Mouse (Mus musculus) liver, adult (tissue): ENCODE results near the gene Rgma.

Experiments used
- GATA4 ChIP-seq: IDR thresholded peaks from 2 replicates; pipeline ENCODE4 v1.6.1; 2014; ENCODE audit warnings: mild to moderate bottlenecking, low read length; ENCODE audit not compliant: insufficient replicate concordance

Rgma gene

DNA sequence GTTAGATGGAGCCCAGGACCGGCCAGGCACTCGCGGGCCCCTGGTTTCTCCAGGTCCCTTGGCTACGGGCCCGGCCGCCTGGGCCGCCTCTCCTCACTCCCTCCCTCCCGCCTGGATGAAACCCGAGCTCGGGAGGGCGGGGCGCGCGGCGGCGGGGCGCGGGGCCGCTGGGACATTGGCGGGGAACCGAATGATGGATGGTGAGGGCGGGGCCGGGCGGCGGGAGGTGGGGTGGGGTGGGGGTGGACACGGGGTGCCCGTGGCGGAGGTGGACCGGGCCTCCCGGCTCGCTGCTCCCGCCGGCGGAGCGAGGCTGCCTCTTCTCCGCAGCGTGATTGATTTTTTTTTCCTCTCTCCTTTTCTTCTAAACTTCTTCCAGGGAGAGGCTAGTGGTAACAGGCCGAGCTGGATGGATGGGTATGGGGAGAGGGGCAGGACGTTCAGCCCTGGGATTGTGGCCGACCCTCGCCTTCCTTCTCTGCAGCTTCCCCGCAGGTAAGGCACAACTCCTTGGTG, 15.8 kb downstream of the Rgma start:
- TF ChIP-seq GATA4: no peak

DNA sequence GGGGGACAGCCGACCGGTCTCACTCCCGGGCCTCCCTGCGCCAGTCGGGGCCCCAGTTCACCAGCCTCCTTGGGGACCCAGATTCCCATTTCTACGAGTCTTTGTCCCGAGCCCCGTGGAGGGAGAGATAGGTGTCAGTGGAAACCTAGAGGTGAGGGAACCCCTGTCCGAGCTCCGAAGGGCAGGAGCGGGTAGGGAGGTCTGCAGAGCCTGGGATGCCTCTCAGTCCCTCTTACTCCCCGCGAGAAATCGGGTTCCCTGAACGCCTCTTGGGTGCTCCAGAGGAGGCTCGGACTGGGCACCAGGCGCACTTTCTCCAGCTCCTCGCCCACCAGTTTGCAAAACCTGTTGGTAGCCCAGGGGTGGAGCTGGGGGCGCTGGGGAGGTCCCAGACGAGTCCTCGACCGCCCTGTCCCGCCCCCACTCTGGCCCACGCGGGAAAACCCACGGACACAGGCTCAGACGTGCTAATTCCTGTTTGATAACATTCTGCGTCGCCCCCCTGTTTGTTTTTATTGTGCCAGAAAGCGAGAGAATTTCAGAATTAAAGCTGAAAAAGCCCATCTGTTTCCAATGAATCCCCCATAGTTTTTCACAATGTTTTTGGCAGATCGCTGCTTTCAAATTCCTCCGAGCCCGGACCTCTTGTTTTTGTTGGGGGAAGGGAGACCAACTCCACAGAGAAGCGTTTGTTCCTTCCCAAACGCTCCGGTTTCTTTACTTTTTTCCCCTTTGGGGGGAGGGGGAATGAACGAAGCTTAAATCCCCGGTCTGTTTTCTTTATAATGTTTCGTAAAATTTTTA, 16.4 kb downstream of the Rgma start:
- TF ChIP-seq GATA4: no peak

DNA sequence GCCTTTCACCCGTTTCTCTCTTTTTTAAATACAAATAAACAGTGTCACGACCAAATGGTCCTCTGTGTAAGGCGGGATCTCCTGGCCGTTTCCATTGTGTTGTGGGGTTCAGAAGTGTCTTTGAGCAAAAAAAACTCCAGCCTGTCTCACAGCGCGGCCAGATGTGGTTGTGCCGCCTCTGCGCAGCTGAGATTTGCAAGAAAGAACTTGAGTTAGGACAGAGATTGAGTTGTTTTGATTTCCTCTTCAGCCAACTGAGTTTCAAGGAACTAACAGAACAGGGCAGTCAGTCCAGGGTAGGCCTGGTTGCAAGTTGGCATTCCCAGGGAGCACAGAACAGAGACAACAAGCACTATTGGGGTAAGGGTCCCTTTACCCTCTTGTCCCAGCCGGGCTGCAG, 17.1 kb downstream of the Rgma start:
- no peak for TF ChIP-seq GATA4

DNA sequence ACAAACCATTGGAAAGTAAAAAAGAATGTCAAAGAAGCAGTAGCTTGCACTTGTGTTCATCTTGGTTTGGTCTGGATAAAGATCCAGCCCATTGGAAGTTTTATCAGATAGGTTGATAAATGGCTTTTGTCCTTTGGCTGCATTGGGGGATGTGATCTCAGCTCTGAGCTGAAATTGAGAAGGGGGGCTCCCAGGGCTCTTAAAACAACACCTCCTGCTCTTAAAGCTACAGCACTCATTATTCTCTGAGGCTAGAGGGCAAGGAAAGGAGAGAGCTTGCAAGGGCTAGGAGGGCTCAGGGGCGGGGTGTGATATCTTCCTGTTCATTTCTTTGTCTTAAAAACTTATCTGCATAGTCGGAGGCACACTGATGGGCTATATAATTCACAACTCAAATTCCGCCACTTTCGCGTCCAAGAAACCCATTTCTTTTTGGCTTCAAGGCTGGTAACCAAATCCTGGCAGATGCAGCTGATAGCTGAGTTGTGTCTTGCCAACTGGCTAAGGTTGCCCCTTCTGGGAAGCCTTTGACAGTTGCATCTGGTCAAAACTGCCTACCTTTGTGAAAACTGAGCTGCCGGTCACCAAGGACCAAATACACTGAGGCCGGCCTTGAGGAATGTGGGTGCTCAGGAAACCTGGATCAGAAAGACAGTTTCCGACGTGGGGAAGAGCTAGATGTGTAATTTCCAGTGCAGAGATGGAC, 18.2 kb downstream of the Rgma start:
- TF ChIP-seq GATA4: no peak

DNA sequence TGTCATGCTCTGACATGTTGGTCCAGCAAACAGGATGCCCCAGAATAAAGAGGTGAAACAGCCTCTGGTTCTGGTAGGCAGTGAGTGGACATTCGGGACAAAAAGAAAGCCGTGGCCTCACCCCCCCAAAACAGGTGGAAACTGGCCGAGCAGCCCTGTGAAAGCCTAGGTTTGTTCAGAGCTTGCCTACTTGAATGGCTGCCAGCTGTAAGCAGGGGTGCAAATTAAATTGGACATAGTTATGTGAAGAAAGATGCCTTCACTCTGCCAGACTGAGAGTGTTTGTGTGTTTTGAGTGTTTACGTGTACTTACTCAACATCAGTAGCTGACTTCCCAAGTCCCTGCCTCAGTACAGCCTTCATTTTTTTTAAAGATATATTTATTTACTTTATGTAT, 18.7 kb downstream of the Rgma start:
- no peak for TF ChIP-seq GATA4

DNA sequence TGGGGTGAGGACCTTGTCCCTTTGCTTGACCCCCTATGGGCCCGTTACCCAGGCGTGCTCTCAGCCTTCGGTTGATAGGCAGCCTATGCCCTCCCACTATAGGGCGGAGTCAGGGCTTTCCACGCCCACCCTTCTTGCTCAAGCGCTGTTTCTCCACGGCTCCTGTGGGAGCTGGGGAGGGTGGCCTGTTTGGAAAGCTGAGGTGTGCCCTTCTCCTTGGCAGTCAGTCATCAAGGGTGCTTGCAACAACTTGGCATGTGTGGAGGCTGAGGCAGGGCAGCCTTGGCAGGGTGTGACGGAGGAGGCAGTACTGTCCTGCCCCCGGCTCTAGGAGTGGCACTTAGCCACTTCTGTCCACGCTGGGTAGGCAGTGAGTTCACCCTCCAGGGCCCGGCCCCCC, 23.0 kb downstream of the Rgma start:
- no peak for TF ChIP-seq GATA4

DNA sequence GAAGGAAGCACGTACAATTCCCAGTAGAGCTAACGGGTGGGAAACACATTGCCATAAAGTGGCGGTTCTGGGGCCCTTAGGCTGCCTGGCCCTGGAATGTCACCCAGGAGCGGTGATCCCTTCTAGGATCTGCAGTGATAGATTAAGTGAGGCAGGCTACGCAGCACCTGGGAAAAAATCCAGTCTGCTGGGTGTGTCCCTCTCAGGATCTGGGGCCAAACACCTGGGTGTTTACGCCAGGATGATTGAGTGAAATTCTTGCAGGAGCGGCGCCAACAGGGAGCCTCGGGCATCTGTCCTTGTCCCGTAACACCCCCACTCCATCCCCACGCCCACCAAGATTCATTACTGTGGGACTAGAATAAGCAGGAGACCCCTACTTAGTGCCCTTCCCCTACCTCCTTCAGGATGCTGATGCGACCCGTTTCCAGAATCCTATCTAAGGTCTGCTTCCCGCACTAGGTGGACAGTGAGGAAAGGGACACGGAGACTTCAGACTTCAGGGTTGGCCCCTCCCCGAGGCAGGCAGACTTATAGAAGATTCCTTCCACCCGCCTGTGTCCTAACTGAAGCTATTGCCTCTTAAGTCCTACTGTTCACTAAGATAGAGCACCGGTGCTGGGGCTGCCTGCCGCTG, 23.6 kb downstream of the Rgma start:
- TF ChIP-seq GATA4: no peak

DNA sequence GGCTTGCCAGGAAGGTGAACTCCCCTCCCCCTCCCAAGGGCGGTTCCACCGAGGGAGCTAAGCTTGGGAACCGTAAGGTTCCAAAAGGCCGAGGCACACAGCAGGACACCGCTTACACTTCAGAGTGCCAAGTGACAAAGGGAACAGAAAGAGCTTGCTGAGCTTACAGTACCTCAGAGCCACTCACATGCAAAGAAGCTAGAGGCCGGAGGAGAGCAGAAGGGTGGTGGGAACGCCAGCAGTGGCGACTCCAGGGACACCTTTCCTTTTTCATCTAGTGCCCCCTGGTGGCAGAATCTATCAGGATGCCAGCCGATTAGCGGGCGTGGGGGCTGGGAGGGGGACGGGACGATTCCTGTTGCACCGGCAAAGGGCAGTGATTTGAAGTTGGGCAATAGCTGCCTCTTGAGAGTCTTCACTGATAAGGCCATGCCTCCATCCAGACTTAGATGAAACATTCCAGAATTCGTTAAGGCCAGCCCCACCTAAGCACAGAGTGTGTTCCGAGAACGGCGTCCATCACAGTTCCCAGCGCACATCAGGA, 24.3 kb downstream of the Rgma start:
- TF ChIP-seq GATA4: no peak

DNA sequence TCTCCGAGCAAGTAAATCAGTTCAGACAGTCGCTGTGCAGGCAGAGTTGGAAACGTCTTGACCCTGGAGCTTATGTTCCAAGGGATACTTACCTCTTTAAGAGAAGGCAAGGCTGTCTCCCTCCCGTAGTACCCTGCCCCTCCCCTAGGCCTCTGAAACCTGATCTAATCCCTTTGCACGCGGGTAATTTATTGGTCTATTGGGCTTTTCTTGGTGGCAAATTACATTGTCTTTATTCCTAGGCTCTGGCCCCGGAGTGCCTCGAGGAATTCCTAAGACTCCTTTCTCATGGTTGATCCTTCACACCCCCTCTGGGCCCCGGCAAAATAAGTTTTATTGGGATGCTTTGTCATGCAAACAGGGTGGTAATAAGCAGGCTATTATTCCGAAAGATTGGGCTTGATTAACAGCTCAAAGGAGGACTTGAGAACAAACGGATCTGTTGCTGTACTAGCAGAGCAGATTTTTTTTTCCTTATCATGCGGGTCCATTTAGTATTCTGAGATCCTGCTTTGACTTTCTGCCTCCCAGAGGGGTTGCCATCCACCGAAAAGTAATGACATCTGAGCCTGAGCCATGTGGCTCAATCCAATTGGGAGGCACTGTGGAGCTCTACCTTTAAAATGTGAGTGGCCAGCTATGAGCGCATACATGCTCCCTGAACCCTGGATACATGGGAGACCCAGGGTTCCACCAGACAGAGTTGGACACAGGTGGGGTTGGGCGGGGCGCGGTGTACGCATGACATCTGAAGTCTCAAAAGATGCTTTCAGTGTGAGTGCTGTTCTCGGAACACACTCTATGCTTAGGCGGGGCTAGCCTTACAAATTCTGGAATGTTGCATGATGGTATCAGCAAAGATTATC, 25.0 kb downstream of the Rgma start:
- TF ChIP-seq GATA4: no peak

DNA sequence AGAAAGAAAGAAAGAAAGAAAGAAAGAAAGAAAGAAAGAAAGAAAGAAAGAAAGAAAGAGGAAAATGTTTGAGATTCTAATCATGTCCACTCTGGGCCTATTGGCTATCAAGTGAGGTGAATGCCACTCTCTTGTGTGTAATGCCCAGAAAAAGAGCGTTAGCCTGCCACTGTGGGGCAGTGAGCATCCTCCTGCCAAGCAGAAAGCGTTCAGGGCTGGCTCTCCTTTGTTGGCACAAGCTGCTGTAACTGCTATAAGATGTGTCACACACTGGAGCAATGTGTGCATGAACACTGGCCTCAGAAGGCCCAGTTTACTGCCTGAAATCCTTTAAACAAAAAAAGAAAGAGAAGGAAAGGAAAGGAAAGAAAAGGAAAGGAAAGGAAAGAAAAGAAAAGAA, 26.8 kb downstream of the Rgma start:
- no peak for TF ChIP-seq GATA4

DNA sequence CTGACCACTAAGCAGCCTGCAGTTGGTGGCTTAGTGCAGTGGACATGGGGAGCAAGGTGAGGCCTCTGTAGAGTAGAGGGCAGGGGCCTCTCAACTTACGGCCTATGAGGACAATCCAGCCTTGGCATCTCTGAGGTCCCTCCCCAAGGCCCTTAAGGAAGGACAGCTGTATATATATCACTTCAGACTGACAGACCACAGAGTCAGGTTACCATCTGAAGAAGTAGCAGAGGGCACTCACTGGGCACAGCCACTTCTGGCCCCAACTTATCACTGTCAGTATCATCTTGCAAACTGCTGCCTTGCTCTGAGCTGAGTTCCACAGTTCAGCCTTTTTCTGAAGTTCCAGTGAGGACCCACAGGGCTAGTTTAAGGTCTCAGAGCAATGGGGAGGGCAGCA, 27.4 kb downstream of the Rgma start:
- no peak for TF ChIP-seq GATA4

DNA sequence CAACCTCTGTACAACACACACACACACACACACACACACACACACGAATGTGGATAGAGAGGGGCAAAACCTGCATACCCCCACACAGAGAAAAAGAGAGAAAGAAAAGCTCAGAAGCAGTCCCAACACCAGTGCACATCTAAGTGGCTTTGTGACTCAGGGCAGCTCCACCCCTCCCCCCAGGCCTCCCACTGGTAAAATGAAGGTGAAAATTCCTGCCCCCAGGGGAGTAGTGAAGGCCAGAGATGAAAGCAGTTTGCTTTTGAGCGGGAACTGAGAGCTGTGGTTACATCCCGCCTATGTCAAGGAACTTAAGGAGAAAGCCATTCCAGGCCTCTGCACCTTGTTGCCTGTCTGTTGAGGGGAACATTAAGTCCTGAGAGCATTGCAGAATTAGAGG, 28.2 kb downstream of the Rgma start:
- TF ChIP-seq GATA4: no peak

DNA sequence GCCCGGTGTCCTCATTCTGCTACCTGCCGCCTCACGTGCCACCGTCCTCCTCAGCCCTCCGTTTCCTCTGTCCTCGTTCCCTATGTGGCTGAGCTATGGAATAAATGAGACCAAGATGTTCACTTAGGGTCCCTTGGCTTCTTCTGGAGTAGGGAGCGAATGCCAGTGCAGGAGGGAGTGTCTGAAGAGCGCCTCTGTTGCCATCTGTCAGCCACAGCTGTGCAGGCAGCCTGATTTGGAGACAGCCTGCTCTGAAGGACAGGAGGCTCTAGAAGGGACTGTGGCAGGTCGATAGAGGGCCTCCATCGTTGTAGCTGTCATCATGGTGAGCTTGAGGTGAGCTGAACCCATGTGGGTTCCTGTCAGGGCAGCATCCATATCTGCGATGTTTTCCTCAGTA, 30.2 kb downstream of the Rgma start:
- TF ChIP-seq GATA4: no peak

DNA sequence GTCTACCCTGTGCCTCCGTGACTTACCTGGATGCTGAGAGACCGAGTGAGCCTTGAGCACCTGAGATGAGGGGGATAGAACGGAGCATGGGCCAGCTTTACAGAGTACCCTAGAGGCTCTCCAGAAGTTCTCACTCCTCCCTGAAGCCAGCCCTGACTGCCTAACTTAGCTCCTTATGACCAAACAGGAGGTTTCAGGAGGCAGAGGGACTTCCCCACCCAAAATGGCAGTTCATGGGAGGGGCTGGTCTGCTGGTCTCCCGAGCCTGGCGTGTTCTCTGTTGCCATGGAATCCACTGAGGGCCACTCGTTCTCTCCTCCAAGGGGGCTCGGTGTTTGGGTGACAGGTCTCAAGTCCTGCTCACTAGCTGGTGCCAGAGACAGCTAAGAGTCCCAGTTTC, 36.2 kb downstream of the Rgma start:
- no peak for TF ChIP-seq GATA4

DNA sequence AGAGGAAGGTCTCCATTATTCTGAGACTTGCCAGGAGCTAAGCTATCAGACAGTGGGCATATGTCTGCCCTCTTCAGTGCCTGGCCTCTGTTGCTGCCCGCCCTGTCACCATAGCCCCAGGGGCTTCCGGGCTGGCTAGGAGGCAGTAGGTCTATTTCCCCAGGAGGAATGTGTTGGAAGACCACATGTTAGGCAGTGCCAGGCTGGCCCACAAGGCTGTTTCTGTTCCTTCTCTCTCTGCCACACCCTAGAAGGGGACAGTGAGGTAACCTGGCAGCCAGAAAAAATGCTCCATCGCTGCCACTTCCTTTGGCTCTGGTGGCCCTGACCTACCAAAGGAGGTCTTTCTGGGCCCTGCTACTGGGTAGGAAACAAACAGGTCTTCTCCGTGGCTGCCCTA, 36.7 kb downstream of the Rgma start:
- TF ChIP-seq GATA4: no peak

DNA sequence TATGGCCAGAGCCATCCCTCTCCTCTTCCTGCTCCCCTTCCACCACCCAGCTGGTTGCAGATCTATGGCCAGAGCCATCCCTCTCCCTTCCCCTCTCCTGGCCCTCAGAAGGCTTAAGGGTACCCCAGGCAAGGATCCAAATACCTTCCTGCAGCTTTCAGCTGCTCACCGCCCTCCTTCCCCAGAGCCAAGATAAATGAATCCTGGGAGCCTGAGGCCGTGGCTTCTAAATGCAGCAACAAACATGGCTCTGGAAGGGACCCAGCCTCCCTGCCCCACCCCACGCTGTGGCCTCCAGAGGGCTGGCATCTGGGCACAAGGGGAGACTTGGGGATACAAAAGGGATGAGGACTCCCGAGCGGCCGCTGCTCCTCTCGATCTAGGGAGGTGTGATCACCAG, 37.1 kb downstream of the Rgma start:
- TF ChIP-seq GATA4: no peak
